8 mouse cellular contexts compared by ENCODE assay signal in genomic region chr1:195017626-195018025, GRCm38 (mm10).
A peak's percentile ranks its signal among the peaks of the same experiment; 100 is the strongest.
DNase-seq lines count a peak whose midpoint lies in the region; ATAC-seq and TF ChIP-seq lines count a peak whose summit lies in the region.
"Had no signal": no experiment of that assay in that cellular context is flagged by ENCODE, and none has a peak within 500 bp of the region (broad histone marks: within the 10 kb centered on the region; RNA-seq: fewer than 3 reads in every experiment).

No protein-coding gene starts in this region.

- peaks cover 35% of the 10 kb centered on the region for H3K79me2 ChIP-seq in liver, adult 2 months (ENCODE audit: control insufficient read depth, insufficient read depth, low read length)

- H3K9ac ChIP-seq in heart, embryonic 13.5 days = no peak overlapping the region; the same call in 1 of the 2 replicates
- H3K9ac ChIP-seq in heart, embryonic 12.5 days = no peak overlapping the region
- H3K9ac ChIP-seq in liver, adult 2 months (ENCODE audit: low read depth, low read length) = peak overlapping the region; percentile 81
- H3K9ac ChIP-seq in liver, embryonic 11.5 days (ENCODE audit: low read depth, low read length) = no peak overlapping the region
- H3K9ac ChIP-seq in hindbrain, embryonic 14.5 days = no peak overlapping the region
- no peak overlapping the region; the same call in 1 of the 2 replicates for H3K9ac ChIP-seq in midbrain, embryonic 16.5 days (ENCODE audit: low read depth, low read length)
- H3K9ac ChIP-seq: limb, embryonic 12.5 days had no signal

- H3K27me3 ChIP-seq in heart, embryonic 13.5 days (replicated peaks) = no peaks in the 10 kb centered on the region
- H3K27me3 ChIP-seq in heart, embryonic 12.5 days (replicated peaks) = no peaks in the 10 kb centered on the region
- H3K27me3 ChIP-seq in liver, adult 2 months (ENCODE audit: control insufficient read depth, insufficient read depth, low read length) = no peaks in the 10 kb centered on the region
- no peaks in the 10 kb centered on the region for H3K27me3 ChIP-seq in liver, embryonic 11.5 days (replicated peaks; ENCODE audit: control insufficient read depth, insufficient read depth, low read length)
- no peaks in the 10 kb centered on the region for H3K27me3 ChIP-seq in hindbrain, embryonic 14.5 days (ENCODE audit: control insufficient read depth, insufficient read depth, low read length)
- H3K27me3 ChIP-seq in midbrain, embryonic 16.5 days (ENCODE audit: control insufficient read depth, insufficient read depth, low read depth, low read length) = no peaks in the 10 kb centered on the region
- H3K27me3 ChIP-seq: limb, embryonic 12.5 days had no signal

- TF ChIP-seq CTCF in liver, adult 2 months (IDR thresholded peaks at IDR 0.05; ENCODE audit: low read depth, low read length) = no peak

- H3K36me3 ChIP-seq in heart, embryonic 13.5 days = no peaks in the 10 kb centered on the region
- H3K36me3 ChIP-seq in heart, embryonic 12.5 days = no peaks in the 10 kb centered on the region
- peaks cover 22% of the 10 kb centered on the region for H3K36me3 ChIP-seq in liver, adult 2 months (ENCODE audit: control insufficient read depth, insufficient read depth, low read length)
- H3K36me3 ChIP-seq in liver, embryonic 11.5 days (ENCODE audit: control insufficient read depth, insufficient read depth, low read length) = no peaks in the 10 kb centered on the region
- no peaks in the 10 kb centered on the region for H3K36me3 ChIP-seq in hindbrain, embryonic 14.5 days (replicated peaks; ENCODE audit: control insufficient read depth, insufficient read depth)
- no peaks in the 10 kb centered on the region for H3K36me3 ChIP-seq in midbrain, embryonic 16.5 days (ENCODE audit: control insufficient read depth, insufficient read depth, low read length)
- H3K36me3 ChIP-seq: limb, embryonic 12.5 days had no signal

- peak overlapping the region; percentile 67; the same call in 1 of the 2 replicates for H3K4me2 ChIP-seq in heart, embryonic 13.5 days
- no peak overlapping the region for H3K4me2 ChIP-seq in heart, embryonic 12.5 days
- H3K4me2 ChIP-seq in liver, embryonic 11.5 days = no peak overlapping the region
- H3K4me2 ChIP-seq in hindbrain, embryonic 14.5 days (replicated peaks) = peak overlapping the region; percentile 42; the same call in 1 of the 2 replicates
- peak overlapping the region; percentile 47 for H3K4me2 ChIP-seq in midbrain, embryonic 16.5 days (ENCODE audit: low read length)
- H3K4me2 ChIP-seq: limb, embryonic 12.5 days had no signal

- 56% methylated on average over 4 of the region's 4 CpGs for WGBS in heart, embryonic 13.5 days
- 62% methylated on average over 4 of the region's 4 CpGs for WGBS in heart, embryonic 12.5 days
- WGBS in liver, adult 2 months = 22% methylated on average over 4 of the region's 4 CpGs
- WGBS in liver, embryonic 11.5 days = 72% methylated on average over 4 of the region's 4 CpGs
- WGBS in hindbrain, embryonic 14.5 days = 84% methylated on average over 4 of the region's 4 CpGs
- WGBS in midbrain, embryonic 16.5 days = 84% methylated on average over 4 of the region's 4 CpGs

- H3K4me3 ChIP-seq in heart, embryonic 13.5 days = no peak overlapping the region
- H3K4me3 ChIP-seq in heart, embryonic 12.5 days = no peak overlapping the region
- H3K4me3 ChIP-seq in liver, adult 2 months (ENCODE audit: insufficient read depth, low read depth, low read length) = peak overlapping the region; percentile 70
- no peak overlapping the region for H3K4me3 ChIP-seq in liver, embryonic 11.5 days (ENCODE audit: low read depth, low read length)
- no peak overlapping the region for H3K4me3 ChIP-seq in hindbrain, embryonic 14.5 days (replicated peaks; ENCODE audit: low read length)
- H3K4me3 ChIP-seq in midbrain, embryonic 16.5 days (ENCODE audit: low read depth, low read length) = no peak overlapping the region
- H3K4me3 ChIP-seq: limb, embryonic 12.5 days had no signal

- TF ChIP-seq POLR2A in liver, adult 2 months (IDR thresholded peaks at IDR 0.05; ENCODE audit: extremely low read depth, insufficient read depth, low read length) = no peak

- ATAC-seq in heart, embryonic 13.5 days (ENCODE audit: extremely low read depth, insufficient number of reproducible peaks, low FRiP score, low TSS enrichment) = no peak
- ATAC-seq in heart, embryonic 12.5 days (ENCODE audit: insufficient number of reproducible peaks, low FRiP score) = no peak
- no peak for ATAC-seq in liver, embryonic 11.5 days (replicated peaks; ENCODE audit: low FRiP score)
- no peak for ATAC-seq in hindbrain, embryonic 14.5 days (ENCODE audit: low FRiP score)
- peak; percentile 40; the same call in 1 of the 2 replicates for ATAC-seq in midbrain, embryonic 16.5 days

- peak; percentile 71 for DNase-seq in liver, adult 2 months (ENCODE audit: extremely low read depth, low read depth, low spot score)
- no peak for DNase-seq in liver, embryonic 11.5 days (ENCODE audit: low spot score)
- no peak for DNase-seq in hindbrain, embryonic 14.5 days (ENCODE audit: low spot score)
- no peak for DNase-seq in urinary bladder, postnatal 4 days (ENCODE audit: low spot score in 2 of 2)

- H3K4me1 ChIP-seq in heart, embryonic 13.5 days = 0 out of 2 replicates have a peak, but pooled peaks cover 6% of the 10 kb centered on the region
- H3K4me1 ChIP-seq in heart, embryonic 12.5 days (replicated peaks) = peaks cover 8% of the 10 kb centered on the region; the same call in 1 of the 2 replicates
- peaks cover 27% of the 10 kb centered on the region for H3K4me1 ChIP-seq in liver, adult 2 months (ENCODE audit: control insufficient read depth, insufficient read depth, low read length)
- no peaks in the 10 kb centered on the region for H3K4me1 ChIP-seq in liver, embryonic 11.5 days (replicated peaks; ENCODE audit: control insufficient read depth, insufficient read depth, low read length)
- peaks cover 5% of the 10 kb centered on the region; the same call in 1 of the 2 replicates for H3K4me1 ChIP-seq in hindbrain, embryonic 14.5 days (replicated peaks; ENCODE audit: control insufficient read depth, insufficient read depth, low read length)
- peaks cover 12% of the 10 kb centered on the region for H3K4me1 ChIP-seq in midbrain, embryonic 16.5 days (ENCODE audit: control insufficient read depth, insufficient read depth, low read length)
- H3K4me1 ChIP-seq: limb, embryonic 12.5 days had no signal

- no peak overlapping the region for H3K27ac ChIP-seq in heart, embryonic 13.5 days (replicated peaks)
- H3K27ac ChIP-seq in heart, embryonic 12.5 days (ENCODE audit: poor library complexity, severe bottlenecking) = no peak overlapping the region
- peak overlapping the region; percentile 97 for H3K27ac ChIP-seq in liver, adult 2 months (replicated peaks; ENCODE audit: insufficient read depth, low read depth, low read length)
- H3K27ac ChIP-seq in liver, embryonic 11.5 days (ENCODE audit: low read depth, low read length) = no peak overlapping the region
- H3K27ac ChIP-seq in hindbrain, embryonic 14.5 days = no peak overlapping the region
- peak overlapping the region; percentile 62; the same call in 1 of the 2 replicates for H3K27ac ChIP-seq in midbrain, embryonic 16.5 days (ENCODE audit: low read length)
- H3K27ac ChIP-seq: limb, embryonic 12.5 days had no signal

- no peaks in the 10 kb centered on the region for H3K9me3 ChIP-seq in heart, embryonic 13.5 days
- no peaks in the 10 kb centered on the region for H3K9me3 ChIP-seq in heart, embryonic 12.5 days (replicated peaks)
- H3K9me3 ChIP-seq in liver, embryonic 11.5 days (ENCODE audit: control insufficient read depth, low read length) = no peaks in the 10 kb centered on the region
- H3K9me3 ChIP-seq in hindbrain, embryonic 14.5 days (ENCODE audit: control insufficient read depth, low read length) = no peaks in the 10 kb centered on the region
- no peaks in the 10 kb centered on the region for H3K9me3 ChIP-seq in midbrain, embryonic 16.5 days (replicated peaks; ENCODE audit: control insufficient read depth, low read length, poor library complexity, severe bottlenecking)
- H3K9me3 ChIP-seq: limb, embryonic 12.5 days had no signal

Comparison
In these comparisons a context has a peak if more than half of its experiments do, and no peak if none do; other contexts are left out.
1. H3K27ac ChIP-seq: peak in liver, adult 2 months (single experiment) and midbrain, embryonic 16.5 days (single experiment); none in heart, embryonic 13.5 days (single experiment), heart, embryonic 12.5 days (single experiment), liver, embryonic 11.5 days (single experiment) and hindbrain, embryonic 14.5 days (single experiment).
2. H3K4me2 ChIP-seq: peak in heart, embryonic 13.5 days (single experiment), hindbrain, embryonic 14.5 days (single experiment) and midbrain, embryonic 16.5 days (single experiment); none in heart, embryonic 12.5 days (single experiment) and liver, embryonic 11.5 days (single experiment).